ENCODE assay signal across 8 mouse cellular contexts in genomic region chr10:108161261-108162256, GRCm38 (mm10). TPM values are rescaled to one million over a fixed set of nuclear protein-coding genes. Genes with fewer than 3 reads are reported as not detected.
DNase-seq lines count a peak whose midpoint lies in the region; ATAC-seq and TF ChIP-seq lines count a peak whose summit lies in the region.

TSS of gene Ppp1r12a (plus strand) at chr10:108162193.

- TF ChIP-seq CTCF in left cerebral cortex, adult 2 months (IDR thresholded peaks at IDR 0.05): no peak; the same call in 1 of the 2 replicates

- H3K9ac ChIP-seq in hindbrain, embryonic 16.5 days (ENCODE audit: low read depth, low read length): peak within 1 kb of the TSS; percentile 100

- H3K4me3 ChIP-seq in hindbrain, embryonic 16.5 days (ENCODE audit: low read length): peak within 1 kb of the TSS; percentile 100
- H3K4me3 ChIP-seq in left cerebral cortex, adult 2 months: peak within 1 kb of the TSS; percentile 98

- no peaks in the 10 kb centered on the region for H3K9me3 ChIP-seq in hindbrain, embryonic 16.5 days (ENCODE audit: control insufficient read depth, low read length)

- DNase-seq in T-cell, adult 2 months (ENCODE audit: low spot score): peak; percentile 91
- DNase-seq in cerebellum, postnatal 36 days: peak; percentile 92 to 98
- peak; percentile 94 for DNase-seq in gastrocnemius, adult 18-20 months (ENCODE audit: low spot score)
- DNase-seq in left cerebral cortex, adult 2 months (ENCODE audit: extremely low spot score in 1 of 2, low spot score in 2 of 2): peak; percentile 96 to 97
- DNase-seq in right cerebral cortex, adult 2 months (ENCODE audit: low spot score in 2 of 2): peak; percentile 88 to 91
- DNase-seq in urinary bladder, postnatal 14 days (ENCODE audit: low spot score): peak; percentile 95

- intact Hi-C loops in left cerebral cortex, adult 2 months (cut with DNase I): loop anchor here (2.0 to 5.0 kb wide), 3 partner anchors 73 to 229 kb away; no protein-coding TSS in a partner anchor

- H3K27me3 ChIP-seq in hindbrain, embryonic 16.5 days (replicated peaks; ENCODE audit: control insufficient read depth, insufficient read depth, low read length): no peaks in the 10 kb centered on the region

- ATAC-seq in hindbrain, embryonic 16.5 days: peak; percentile 96
- peak; percentile 66 for ATAC-seq in megakaryocyte, adult 5-6 weeks (ENCODE audit: poor library complexity, severe bottlenecking)

- WGBS in hindbrain, embryonic 16.5 days: under 1% methylated on average over 77 of the region's 89 CpGs

- peak within 1 kb of the TSS; percentile 99 for H3K27ac ChIP-seq in hindbrain, embryonic 16.5 days (ENCODE audit: low read depth, low read length)
- peak within 1 kb of the TSS; percentile 99 for H3K27ac ChIP-seq in left cerebral cortex, adult 2 months

- peaks cover 17% of the 10 kb centered on the region for H3K4me1 ChIP-seq in hindbrain, embryonic 16.5 days (ENCODE audit: control insufficient read depth, insufficient read depth, low read depth, low read length)

- H3K36me3 ChIP-seq in hindbrain, embryonic 16.5 days (ENCODE audit: control insufficient read depth, insufficient read depth, low read length): no peaks in the 10 kb centered on the region

- H3K4me2 ChIP-seq in hindbrain, embryonic 16.5 days (ENCODE audit: low read length): peak within 1 kb of the TSS; percentile 77

RNA-seq across cellular contexts. Expression of gene Ppp1r12a, which starts in this region (rescaled TPM):
- 10 to 100 TPM; 19.4 to 25.6 TPM for total RNA-seq in gastrocnemius, adult 18-20 months (2021)
- polyA plus RNA-seq in hindbrain, embryonic 16.5 days (2015; fragmentation: Nextera tagmentation; extraction: Ambion mirVana): 62.5 and 70.6 TPM in 2 replicates
- 100 to 1,000 TPM; 145 to 150 TPM for total RNA-seq in left cerebral cortex, adult 2 months (2021)
- total RNA-seq in megakaryocyte, adult 5-6 weeks (2015): 125 and 149 TPM in 2 replicates
- total RNA-seq in megakaryocyte, adult 5-6 weeks (2017): 244 and 262 TPM in 2 replicates

Comparison
In these comparisons a context has a peak if more than half of its experiments do, and no peak if none do; other contexts are left out.
1. Peak in every context shown above with its lines: DNase-seq, ATAC-seq, H3K4me3 ChIP-seq and H3K27ac ChIP-seq.
2. RNA of gene Ppp1r12a (total RNA-seq): 125 to 262 TPM in megakaryocyte, adult 5-6 weeks and 145 to 150 TPM in left cerebral cortex, adult 2 months; 19.4 to 25.6 TPM in gastrocnemius, adult 18-20 months; every median in the first group is over 4 times any median in the second.